Mouse (Mus musculus) embryonic fibroblast, embryonic 13.5 days (primary cell): ENCODE measurements around the gene Zfhx3. TPM values are rescaled to one million over a fixed set of nuclear protein-coding genes. Genes with fewer than 3 reads are reported as not detected.

Experiments used
- H3K27ac ChIP-seq: 2 replicates; pipeline ENCODE4 v1.5.1; 2012; ENCODE audit warnings: low read length, control low read depth, inconsistent platforms; ENCODE audit not compliant: insufficient read depth
- H3K4me1 ChIP-seq: 2 replicates; pipeline ENCODE4 v1.6.1; 2011; ENCODE audit warnings: low read length; ENCODE audit not compliant: control insufficient read depth, insufficient read depth
- H3K4me3 ChIP-seq: 2 replicates; pipeline ENCODE4 v1.5.1; 2011; ENCODE audit warnings: mild to moderate bottlenecking, control low read depth, low read length; ENCODE audit not compliant: insufficient read depth
- CTCF ChIP-seq: IDR thresholded peaks from 2 replicates; pipeline ENCODE4 v1.5.1; 2011; ENCODE audit warnings: mild to moderate bottlenecking, control low read depth, low read length, moderate library complexity, borderline replicate concordance; ENCODE audit not compliant: insufficient read depth
- POLR2A ChIP-seq: IDR thresholded peaks from 2 replicates; pipeline ENCODE4 v1.6.1; 2011; ENCODE audit warnings: low read depth, mild to moderate bottlenecking, control low read depth, low read length, moderate library complexity
- polyA plus RNA-seq: library from polyadenylated mRNA; stranded (reverse); fragments of >200 nt; gene quantifications from 2 replicates; pipeline ENCODE4 v1.2.4, GENCODE M21; 2011; ENCODE audit warnings: low read depth; ENCODE audit not compliant: missing spikeins, insufficient read length

Zfhx3 gene
- polyA plus RNA-seq, 1 experiment = 30.6 TPM

DNA sequence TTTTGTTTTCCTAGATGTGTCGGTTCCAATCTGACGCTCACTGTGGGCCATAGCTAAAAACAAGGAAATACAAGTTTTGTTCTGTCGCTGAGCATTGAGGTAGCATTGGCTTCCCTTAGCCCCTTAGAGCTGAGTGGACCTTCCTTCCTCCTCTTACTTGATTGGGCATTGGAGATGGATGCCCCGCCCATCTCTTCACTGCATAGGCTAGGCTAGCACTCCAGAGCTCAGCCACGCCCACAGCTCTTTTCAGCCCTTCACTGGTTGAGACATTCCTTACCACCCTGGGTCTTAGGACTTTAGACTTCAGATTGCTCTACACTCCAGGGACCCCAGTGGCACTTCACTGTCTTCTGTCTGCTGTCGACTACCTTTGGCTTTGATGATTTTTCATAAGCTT, 878.2 kb downstream of the Zfhx3 start:
- H3K4me3 ChIP-seq = no peak overlapping the region
- H3K4me1 ChIP-seq = 0 out of 2 replicates have a peak, but pooled peaks cover 4% of the 10 kb centered on the region
- TF ChIP-seq CTCF = no peak
- no peak for TF ChIP-seq POLR2A

GRCm38 (mm10) chr8:108822841-108823266, 880.4 kb downstream of the Zfhx3 start:
- TF ChIP-seq CTCF = no peak
- TF ChIP-seq POLR2A = no peak
- no peak overlapping the region for H3K4me3 ChIP-seq
- H3K4me1 ChIP-seq = 0 out of 2 replicates have a peak, but pooled peaks cover 4% of the 10 kb centered on the region
- H3K27ac ChIP-seq = no peak overlapping the region

More for the DNA sequence above, 878.2 kb downstream of the Zfhx3 start:
- H3K27ac ChIP-seq = no peak overlapping the region

DNA sequence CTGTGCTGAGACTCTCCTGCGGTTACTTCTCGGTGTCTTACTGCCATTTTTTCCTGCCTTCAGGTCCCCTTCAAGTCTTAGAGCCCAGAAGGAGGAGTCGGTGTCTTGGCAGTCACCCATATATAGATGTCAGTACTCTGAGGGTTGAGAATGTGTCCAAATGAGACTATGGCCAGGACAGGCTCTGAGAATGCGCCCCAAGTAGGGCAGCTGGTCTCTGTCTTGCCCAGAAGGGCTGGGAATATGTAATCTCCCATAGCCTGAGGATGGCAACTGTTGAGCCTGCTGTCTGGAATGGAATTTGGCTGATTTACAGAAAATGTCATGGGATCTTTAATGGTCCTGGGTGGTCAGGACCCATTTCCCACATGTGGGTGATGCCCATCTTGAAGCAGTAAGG, 881.6 kb downstream of the Zfhx3 start:
- H3K27ac ChIP-seq = no peak overlapping the region
- H3K4me3 ChIP-seq = no peak overlapping the region
- H3K4me1 ChIP-seq = 0 out of 2 replicates have a peak, but pooled peaks cover 4% of the 10 kb centered on the region
- TF ChIP-seq POLR2A (no peak), CTCF (no peak)

- H3K4me1 ChIP-seq = no peaks in the 10 kb centered on the region
- H3K27ac ChIP-seq = no peak overlapping the region
- TF ChIP-seq POLR2A = no peak
- TF ChIP-seq CTCF = no peak
- H3K4me3 ChIP-seq = no peak overlapping the region
Measured at GRCm38 (mm10) chr8:108826414-108826813, 884.0 kb downstream of the Zfhx3 start.

DNA sequence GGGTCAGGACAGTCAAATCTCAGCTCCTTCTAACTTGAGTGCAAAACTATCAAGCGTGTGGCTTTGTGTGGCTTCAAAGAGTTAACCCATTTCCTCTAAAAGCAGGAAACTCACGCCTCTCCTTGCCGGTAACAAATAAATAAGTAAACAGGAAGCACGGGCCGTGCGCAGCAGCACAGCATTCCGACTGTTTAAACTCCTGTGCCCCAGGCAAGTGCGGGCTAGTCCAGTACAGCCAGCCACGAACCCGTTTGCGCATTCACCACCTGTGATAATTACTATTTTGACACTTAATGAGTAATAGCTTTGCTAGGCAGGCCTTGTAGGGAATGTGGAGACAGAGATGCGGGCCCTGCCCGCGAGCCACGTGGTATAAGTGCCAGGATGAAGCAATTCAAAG, 885.0 kb downstream of the Zfhx3 start:
- no peak overlapping the region for H3K27ac ChIP-seq
- no peak overlapping the region for H3K4me3 ChIP-seq
- no peak for TF ChIP-seq POLR2A
- TF ChIP-seq CTCF = no peak
- H3K4me1 ChIP-seq = no peaks in the 10 kb centered on the region

GRCm38 (mm10) chr8:108829305-108829717, 886.9 kb downstream of the Zfhx3 start:
- Histone ChIP-seq H3K4me3 (no peak overlapping the region), H3K4me1 (no peaks in the 10 kb centered on the region), H3K27ac (no peak overlapping the region)
- TF ChIP-seq POLR2A (no peak), CTCF (no peak)

DNA sequence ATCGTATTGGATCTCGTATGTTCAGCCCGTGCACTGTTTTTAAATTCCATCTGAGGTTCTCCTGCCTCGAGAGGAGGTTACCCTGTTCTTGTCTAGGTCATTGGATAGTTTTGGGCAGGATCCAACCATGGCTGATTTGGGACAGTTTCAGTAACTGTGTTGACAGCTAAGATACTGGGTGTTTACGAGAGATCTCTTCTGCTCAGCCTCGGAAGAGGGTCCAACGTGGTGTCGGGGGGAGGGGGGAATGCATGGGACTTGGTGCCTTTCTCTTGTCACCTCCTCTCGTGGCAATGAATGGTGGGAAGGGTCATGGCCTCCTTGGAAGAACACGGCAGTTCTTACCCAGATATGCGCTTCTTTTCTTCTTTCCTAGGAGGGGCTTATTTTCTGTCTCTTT, 892.7 kb downstream of the Zfhx3 start:
- Histone ChIP-seq H3K27ac (no peak overlapping the region), H3K4me3 (no peak overlapping the region), H3K4me1 (no peaks in the 10 kb centered on the region)
- no peak for TF ChIP-seq POLR2A
- no peak for TF ChIP-seq CTCF

GRCm38 (mm10) chr8:108837788-108838187, 895.3 kb downstream of the Zfhx3 start:
- no peak overlapping the region for H3K27ac ChIP-seq
- no peak for TF ChIP-seq CTCF

GRCm38 (mm10) chr8:108838761-108839160, 896.3 kb downstream of the Zfhx3 start:
- Histone ChIP-seq H3K4me3 (no peak overlapping the region), H3K27ac (no peak overlapping the region), H3K4me1 (no peaks in the 10 kb centered on the region)
- TF ChIP-seq POLR2A (no peak), CTCF (no peak)

More at GRCm38 (mm10) chr8:108837788-108838187, 895.3 kb downstream of the Zfhx3 start:
- Histone ChIP-seq H3K4me1 (no peaks in the 10 kb centered on the region), H3K4me3 (no peak overlapping the region)

- Histone ChIP-seq H3K27ac (no peak overlapping the region), H3K4me3 (no peak overlapping the region), H3K4me1 (no peaks in the 10 kb centered on the region)
- TF ChIP-seq CTCF (no peak), POLR2A (no peak)
Measured at GRCm38 (mm10) chr8:108842307-108842706, 899.9 kb downstream of the Zfhx3 start.

DNA sequence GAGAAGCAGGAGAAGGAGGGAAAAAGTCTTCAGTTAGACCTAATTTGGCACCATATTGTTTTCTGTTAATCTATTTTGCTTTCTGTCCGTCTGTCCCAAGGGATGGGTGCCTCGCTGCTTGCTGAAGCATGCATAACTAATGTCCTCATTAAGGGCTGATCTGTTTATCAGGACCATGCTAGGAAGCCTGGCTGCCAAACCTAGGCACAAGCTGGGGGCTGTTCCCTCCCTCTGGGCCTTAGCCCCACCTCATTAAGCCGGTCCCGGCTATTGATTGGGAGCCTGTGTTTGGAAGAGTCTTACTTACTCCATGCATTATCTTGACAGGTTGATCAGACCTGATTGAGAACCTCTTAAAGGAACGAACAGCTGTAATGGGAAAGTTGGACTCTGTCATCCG, 903.7 kb downstream of the Zfhx3 start:
- Histone ChIP-seq H3K27ac (no peak overlapping the region), H3K4me1 (no peaks in the 10 kb centered on the region), H3K4me3 (no peak overlapping the region)
- TF ChIP-seq POLR2A (no peak), CTCF (no peak)
